Mouse (Mus musculus) lung, adult 2 months (tissue): ENCODE measurements around the gene Carmil2.

Source experiments
- CTCF ChIP-seq: fragments of 200-500 bp; IDR thresholded peaks from 2 replicates; pipeline ENCODE4 v1.5.1; 2011; ENCODE audit warnings: mild to moderate bottlenecking, low read length, control low read depth; ENCODE audit not compliant: insufficient read depth
- POLR2A ChIP-seq: fragments of 200-500 bp; IDR thresholded peaks from 2 replicates; pipeline ENCODE4 v1.6.1; 2011; ENCODE audit warnings: low read depth, mild to moderate bottlenecking, control low read depth, low read length, borderline replicate concordance; ENCODE audit errors: extremely low read depth

DNA sequence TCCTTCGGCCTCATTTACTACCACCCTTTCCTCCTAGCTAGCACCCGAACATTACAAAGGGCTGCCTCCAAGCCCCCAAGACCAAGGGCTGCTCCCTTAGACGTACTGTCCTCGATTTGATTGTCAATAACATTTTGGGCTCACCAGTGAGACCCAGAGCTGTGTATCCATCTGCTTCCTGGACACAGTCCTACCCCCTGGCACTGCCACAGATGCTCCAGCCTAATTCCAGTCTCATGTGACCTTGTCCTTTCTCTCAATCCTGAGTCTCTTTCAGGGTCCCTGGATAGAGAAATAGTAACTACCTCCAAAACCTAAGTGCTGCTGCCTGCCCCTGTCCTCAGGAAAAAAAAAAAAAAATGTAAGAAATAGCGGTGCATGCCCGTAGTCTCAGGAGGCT is 18.9 kb downstream of the Carmil2 start:
- TF ChIP-seq CTCF, result no peak
- TF ChIP-seq POLR2A, result no peak
